Mouse (Mus musculus): ENCODE data around the gene Wwp2.
A peak's percentile ranks its signal among the peaks of the same experiment; 100 is the strongest.
"Not testable (repeated sequence)": the region's sequence is repeated elsewhere in the genome, so short reads cannot be mapped to it uniquely, and the experiment has no call there.

The Wwp2 gene

DNA sequence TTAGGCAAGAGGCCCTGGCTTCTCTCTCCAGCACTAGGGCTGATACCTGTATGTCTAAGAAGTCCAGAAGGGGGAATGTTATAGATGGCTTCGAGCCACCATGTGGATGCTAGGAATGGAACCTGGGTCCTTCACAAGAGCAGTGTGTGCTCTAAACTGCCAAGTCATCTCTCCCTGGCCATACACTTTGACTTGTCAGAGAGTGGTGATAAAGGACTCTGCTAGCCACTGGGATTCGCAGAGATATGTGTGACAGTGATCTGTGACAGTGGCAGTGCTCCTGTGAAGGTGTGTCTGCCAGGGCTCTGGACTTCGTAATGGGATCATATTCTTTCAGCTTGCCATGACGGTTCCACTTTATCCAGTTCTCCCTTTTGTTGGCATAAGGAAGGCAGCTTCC lies 37.2 kb downstream of the Wwp2 start:
- no peak for DNase-seq (ENCODE audit: low spot score in 2 of 2)

GRCm38 (mm10) chr8:107475613-107476012 lies 39.4 kb downstream of the Wwp2 start:
- DNase-seq (ENCODE audit: low spot score in 2 of 2) = no peak

DNA sequence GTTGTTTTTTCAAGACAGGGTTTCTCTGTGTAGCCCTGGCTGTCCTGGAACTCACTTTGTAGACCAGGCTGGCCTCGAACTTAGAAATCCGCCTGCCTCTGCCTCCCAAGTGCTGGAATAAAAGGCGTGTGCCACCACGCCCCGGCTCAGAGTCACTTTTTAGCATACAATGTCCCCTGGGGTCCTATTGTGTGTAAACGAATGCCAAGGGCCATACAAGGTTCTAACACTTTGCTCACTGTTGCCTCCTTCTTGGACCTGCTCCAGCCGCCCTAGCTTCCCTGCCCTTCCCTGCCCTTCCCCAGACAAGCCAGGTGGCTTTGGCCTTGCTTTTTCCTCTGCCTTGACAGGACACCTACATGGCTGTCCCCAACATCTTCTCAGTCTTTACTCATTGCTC lies 40.6 kb downstream of the Wwp2 start:
- DNase-seq (ENCODE audit: low spot score in 2 of 2) = not testable (repeated sequence)

- DNase-seq (ENCODE audit: low spot score in 2 of 2) = no peak
Measured at GRCm38 (mm10) chr8:107478728-107479127, 42.6 kb downstream of the Wwp2 start.

DNA sequence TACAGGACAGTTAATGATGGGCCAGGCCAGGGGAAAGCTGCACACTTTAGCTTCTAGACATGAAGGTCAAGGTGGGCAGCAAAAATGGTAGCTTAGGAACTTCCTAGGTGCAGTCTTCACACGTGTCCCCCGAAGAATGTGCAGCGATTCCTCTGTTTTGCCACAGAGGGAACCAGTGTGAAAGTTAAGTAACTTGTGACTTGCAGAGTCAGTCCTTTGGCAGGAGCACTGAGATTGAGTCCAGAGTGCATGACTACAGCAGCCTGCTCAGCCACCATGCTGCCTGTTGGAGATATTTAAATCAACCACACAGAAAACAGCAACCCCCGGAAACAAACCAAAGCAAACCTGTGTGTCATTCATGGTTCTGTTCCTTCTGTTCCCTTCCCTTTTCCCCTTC lies 44.3 kb downstream of the Wwp2 start:
- DNase-seq (ENCODE audit: low spot score in 2 of 2) = no peak

DNA sequence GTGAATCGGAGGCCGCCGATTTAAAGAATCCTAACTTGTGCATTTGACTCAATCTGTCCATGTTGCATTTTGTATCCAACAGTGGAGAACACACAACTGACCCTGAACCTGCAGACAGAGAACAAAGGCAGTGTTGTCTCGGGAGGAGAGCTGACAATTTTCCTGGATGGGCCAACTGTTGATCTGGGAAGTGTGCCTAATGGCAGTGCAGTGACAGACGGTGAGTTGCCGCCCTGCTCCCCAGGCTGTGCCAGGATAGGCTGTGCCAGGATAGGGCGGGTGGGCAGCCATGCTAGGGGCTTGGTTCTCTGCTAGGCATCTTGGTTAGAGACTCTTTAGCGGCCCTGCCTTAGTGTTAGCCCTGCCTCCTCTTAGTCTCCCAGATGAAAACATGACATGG lies 47.1 kb downstream of the Wwp2 start:
- no peak for DNase-seq (ENCODE audit: low spot score in 2 of 2)

DNA sequence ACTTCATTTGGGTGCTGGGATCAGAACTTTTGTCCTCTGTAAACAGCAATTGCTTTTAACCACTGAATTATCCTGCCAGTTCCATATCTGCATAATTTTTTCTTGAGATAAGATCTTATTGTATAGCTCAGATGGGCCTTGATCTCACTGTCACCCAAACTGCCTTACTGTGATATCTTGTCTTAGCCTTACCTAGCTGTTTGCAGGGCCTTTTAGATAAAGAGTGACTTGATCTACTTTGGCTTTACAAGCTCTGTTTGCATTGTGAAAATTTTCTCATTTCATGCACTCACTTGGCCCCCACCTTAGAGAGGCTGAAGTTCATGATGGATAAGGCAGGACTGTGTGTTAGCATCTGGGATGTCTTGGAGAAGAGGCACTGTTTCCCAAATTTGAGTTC lies 48.8 kb downstream of the Wwp2 start:
- no peak for DNase-seq (ENCODE audit: low spot score in 2 of 2)

- DNase-seq (ENCODE audit: low spot score in 2 of 2) = no peak
Measured at GRCm38 (mm10) chr8:107488551-107488950, 52.4 kb downstream of the Wwp2 start.

- no peak for DNase-seq (ENCODE audit: low spot score in 2 of 2)
Measured at GRCm38 (mm10) chr8:107489086-107489485, 52.9 kb downstream of the Wwp2 start.

- no peak for DNase-seq (ENCODE audit: low spot score in 2 of 2)
Measured at GRCm38 (mm10) chr8:107489921-107490320, 53.8 kb downstream of the Wwp2 start.

DNA sequence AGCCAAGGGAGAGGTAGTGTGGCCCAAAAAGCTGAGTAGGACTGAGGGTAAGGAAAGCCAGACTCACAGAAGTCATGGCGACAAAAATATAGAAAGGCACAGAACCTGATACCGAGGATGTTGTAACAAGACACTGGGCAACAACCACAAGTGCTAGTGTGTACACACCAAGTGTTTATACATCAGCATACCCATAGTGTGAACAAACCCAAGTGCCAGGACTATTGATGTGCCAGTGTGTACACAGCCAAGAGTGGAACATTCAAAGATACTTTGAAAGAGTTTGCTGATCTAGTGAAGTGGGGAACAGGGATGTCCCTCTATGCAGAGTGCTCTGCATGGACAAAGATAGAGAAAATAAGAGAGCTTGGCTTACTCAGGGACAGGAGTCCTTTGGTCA lies 54.5 kb downstream of the Wwp2 start:
- no peak for DNase-seq (ENCODE audit: low spot score in 2 of 2)

GRCm38 (mm10) chr8:107491212-107491611 lies 55.0 kb downstream of the Wwp2 start:
- no peak for DNase-seq (ENCODE audit: low spot score in 2 of 2)

GRCm38 (mm10) chr8:107491831-107492230 lies 55.7 kb downstream of the Wwp2 start:
- DNase-seq (ENCODE audit: low spot score in 2 of 2) = no peak

DNA sequence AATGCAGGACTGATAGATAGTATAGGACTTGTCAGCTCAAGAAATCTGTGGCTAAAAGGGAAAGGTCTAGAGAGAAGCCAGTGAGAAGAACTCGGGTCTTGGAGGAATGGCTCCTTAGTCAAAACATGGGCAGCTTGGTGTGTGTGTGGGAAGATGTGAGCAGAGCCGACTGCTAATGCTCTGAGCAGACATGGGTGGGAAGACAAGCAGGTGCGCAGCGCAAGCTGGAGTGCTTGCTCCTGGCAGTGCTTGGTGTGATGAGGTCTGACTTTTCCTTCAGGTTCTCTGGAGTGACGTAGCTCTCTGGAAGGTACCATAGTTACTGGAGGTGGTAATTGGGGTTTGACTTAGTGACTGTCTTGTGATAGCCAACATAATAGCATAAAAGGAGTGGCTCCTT lies 56.6 kb downstream of the Wwp2 start:
- DNase-seq (ENCODE audit: low spot score in 2 of 2) = no peak

GRCm38 (mm10) chr8:107495425-107495824 lies 59.3 kb downstream of the Wwp2 start:
- no peak for DNase-seq (ENCODE audit: low spot score in 2 of 2)

- DNase-seq (ENCODE audit: low spot score in 2 of 2) = no peak
Measured at GRCm38 (mm10) chr8:107497708-107498107, 61.5 kb downstream of the Wwp2 start.

- DNase-seq (ENCODE audit: low spot score in 2 of 2) = no peak
Measured at GRCm38 (mm10) chr8:107498390-107498789, 62.2 kb downstream of the Wwp2 start.

DNA sequence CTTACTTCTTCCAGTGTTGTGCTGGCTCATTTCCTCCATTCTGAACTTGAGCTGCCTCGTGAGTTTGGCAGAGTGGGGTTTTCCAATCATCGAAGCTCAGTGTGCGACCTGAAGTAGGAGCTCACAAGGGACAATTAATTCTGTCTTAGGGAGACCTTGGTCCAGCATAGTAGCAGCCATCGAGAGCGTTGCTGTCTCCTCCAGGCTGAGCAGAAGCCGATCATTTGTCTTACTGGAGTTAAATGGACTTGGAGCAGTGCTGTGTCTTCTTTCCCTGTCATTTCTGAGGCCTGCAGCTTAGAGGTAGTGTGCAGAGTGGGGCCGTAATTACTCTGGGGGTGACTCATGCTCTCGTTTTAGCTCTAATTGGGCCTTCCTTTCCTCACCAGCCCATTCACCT lies 62.6 kb downstream of the Wwp2 start:
- DNase-seq (ENCODE audit: low spot score in 2 of 2) = no peak

DNA sequence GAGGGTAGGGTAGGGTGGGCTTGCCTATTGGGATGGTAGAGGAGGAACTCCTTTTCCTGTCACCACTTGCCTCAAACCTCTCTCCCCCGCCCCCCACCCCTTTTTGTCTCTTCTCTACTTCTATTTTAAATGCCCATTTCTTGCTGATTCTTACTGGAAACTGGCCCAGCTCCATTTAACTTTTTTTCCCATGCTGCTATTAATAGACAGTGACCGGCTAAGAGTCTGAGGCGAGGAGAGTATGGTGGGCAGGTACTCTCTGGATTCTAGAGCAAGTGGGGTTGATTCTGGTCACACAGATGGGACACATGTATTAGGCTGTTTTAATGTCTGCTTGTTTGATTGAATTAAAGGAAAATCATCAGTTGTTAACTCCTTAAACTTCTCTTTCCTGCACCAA lies 63.4 kb downstream of the Wwp2 start:
- no peak for DNase-seq (ENCODE audit: low spot score in 2 of 2)

DNA sequence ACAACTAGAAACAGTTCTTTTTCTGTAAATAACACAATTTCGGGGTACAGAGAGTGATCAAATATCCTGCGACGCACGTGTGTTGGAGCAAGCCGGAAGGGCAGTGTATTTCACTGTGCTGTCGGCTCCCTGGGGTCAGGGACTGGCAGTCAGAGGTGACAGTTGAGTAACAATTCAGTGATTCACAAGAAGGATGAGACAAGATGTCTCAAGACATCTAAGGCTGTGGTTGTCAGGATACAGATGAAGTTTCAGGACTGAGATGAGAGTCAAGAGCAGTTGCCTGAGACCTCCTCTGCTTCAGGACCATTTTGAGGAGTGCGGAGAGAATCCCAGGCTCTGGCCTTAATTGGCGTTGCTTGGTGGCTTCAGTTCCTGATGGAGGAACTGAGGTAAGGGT lies 66.2 kb downstream of the Wwp2 start:
- DNase-seq (ENCODE audit: low spot score in 2 of 2) = no peak

DNA sequence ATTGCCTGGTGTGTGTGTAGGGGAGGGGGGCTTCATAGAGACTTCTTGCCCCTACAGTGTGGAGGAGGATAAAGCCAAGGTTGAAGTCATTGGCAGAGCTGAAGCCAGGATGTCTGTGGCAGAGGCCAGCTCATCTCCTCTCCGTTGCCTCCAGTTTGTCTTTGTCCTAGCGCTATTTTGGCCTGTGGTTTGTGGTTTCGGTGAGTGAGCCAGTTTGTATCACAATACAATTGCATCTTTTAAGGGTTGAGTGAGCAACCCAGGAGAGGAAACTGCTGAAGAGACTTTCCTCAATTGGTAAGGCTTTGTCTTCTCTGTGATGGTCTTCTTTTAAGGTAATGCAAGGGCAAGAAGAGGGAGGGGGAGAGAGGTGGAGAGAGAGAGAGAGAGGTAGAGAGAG lies 66.8 kb downstream of the Wwp2 start:
- DNase-seq (ENCODE audit: low spot score in 2 of 2) = peak; percentile 74 to 83

- DNase-seq (ENCODE audit: low spot score in 2 of 2) = peak; percentile 21 to 34
Measured at GRCm38 (mm10) chr8:107503354-107503753, 67.2 kb downstream of the Wwp2 start.

DNA sequence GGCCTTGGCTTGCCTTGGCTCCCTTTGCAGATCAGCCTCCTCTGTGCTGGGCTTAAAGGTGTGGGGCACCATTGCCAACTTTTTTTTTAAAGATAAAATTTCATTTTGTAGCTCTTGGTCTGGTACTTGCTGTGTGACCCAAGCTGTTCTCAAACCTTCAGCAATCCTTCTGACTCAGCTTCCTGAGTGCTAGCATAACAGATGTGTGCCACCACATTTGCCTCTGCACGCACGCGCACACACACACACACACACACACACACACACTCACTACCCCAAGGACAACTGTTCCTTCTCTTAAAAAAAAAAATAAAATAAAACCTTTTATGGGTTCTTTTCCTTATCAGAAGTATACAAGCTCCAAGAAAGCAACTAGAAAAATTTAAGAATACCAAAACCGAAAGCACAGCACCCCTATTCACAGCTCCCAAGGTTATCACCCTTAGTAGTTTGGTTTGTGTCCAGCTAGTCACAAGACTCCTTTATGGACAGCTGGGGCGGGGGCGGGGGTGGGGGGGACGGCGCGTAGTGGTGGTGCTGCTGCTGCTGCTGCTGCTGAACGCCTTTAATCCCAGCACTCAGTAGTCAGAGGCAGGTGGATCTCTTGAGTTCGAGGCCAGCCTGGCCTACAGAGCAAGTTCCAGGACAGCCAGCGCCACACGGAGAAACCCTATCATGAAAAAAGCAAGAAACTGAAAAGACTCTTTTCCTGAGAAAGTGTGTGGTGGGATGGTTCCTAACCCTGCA lies 68.2 kb downstream of the Wwp2 start:
- DNase-seq (ENCODE audit: low spot score in 2 of 2) = peak; percentile 36 to 41

DNA sequence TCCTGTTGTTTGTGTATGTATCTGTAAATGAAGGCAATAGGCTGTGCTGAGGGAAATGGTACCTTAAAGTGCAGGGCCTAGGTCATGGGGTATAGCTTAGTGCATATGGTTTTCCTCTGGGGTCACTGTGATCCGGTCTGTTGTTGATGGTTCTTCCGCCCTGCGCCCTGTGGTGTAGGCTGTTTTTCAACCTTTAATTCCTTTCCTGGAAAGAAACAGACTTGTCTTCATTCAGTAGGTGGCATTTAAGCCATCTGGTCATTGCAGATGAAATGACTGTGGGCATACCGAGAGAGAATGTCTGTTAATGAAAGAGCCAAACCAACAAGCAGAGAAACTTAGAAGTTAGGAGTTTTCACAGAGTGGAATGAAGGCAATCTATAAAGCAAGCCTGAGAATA lies 69.1 kb downstream of the Wwp2 start:
- DNase-seq (ENCODE audit: low spot score in 2 of 2) = no peak

Measured in natural killer cell, adult 2 months (primary cell).